Mouse (Mus musculus): ENCODE results near the gene Smarca5.

Smarca5 gene

DNA sequence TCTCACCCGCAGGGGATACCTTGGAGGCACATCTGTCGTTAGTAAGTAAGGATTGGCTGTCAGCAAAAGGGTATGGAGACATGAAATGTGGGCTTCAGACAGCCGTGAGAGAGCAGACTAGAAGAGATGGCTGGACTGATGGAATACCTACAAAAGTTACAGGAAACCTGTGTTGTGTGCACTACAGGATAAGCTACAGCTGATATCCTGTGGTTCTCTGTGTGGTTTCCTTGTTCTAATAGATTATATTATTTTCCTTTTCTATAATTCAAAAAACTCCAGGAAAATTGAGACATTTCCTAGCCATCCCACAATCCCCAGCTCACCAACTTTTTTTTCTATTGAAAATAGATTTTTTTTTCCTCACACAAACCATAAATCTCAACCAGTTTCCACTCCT lies 75.8 kb downstream of the Smarca5 start:
- DNase-seq = no peak

DNA sequence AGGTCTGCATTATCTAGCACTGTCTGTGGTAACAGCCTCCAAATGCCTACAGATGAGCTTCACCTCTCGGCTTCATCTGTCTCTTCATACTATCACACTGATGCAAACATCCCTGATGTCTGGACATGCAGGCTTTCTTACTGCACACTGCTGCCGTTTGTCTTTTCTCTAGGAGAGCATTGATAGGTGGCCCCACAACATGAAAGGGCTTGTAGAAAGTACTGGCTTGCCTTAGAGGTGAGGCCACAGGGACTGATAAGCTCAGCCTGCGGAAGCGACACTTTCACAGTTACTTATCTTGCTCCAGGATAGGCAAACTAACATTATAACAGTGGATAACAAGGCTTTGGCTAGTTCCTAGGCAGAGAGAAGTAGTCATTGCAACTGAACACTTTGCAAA lies 78.2 kb downstream of the Smarca5 start:
- DNase-seq = no peak

GRCm38 (mm10) chr8:80657639-80658038 lies 81.7 kb downstream of the Smarca5 start:
- no peak for DNase-seq

Measured in right cerebral cortex, adult 18-20 months (tissue).